Mouse (Mus musculus) neural tube, embryonic 12.5 days (tissue): ENCODE data around the gene Spice1. TPM values are rescaled to one million over a fixed set of nuclear protein-coding genes. Genes with fewer than 3 reads are reported as not detected.

Experiments used
- ATAC-seq: fragments of 200-750 bp; cut with Nextera tagmentation; 2 replicates; pipeline ENCODE4 v1.8.0; 2017; ENCODE audit warnings: low read depth, mild to moderate bottlenecking, moderate TSS enrichment, moderate library complexity; ENCODE audit not compliant: low FRiP score
- H3K27ac ChIP-seq: fragments of 300-500 bp; sonication (generic); 2 replicates; pipeline ENCODE4 v1.5.1; 2016
- H3K27me3 ChIP-seq: fragments of 300-500 bp; sonication (generic); replicated peaks from 2 replicates; pipeline ENCODE4 v1.6.1; 2016; ENCODE audit warnings: mild to moderate bottlenecking
- H3K36me3 ChIP-seq: fragments of 300-500 bp; sonication (generic); 2 replicates; pipeline ENCODE4 v1.6.1; 2016; ENCODE audit warnings: mild to moderate bottlenecking
- H3K4me1 ChIP-seq: fragments of 300-500 bp; sonication (generic); 2 replicates; pipeline ENCODE4 v1.6.1; 2016
- H3K4me2 ChIP-seq: fragments of 300-500 bp; sonication (generic); replicated peaks from 2 replicates; pipeline ENCODE4 v1.6.1; 2016; ENCODE audit warnings: mild to moderate bottlenecking
- H3K4me3 ChIP-seq: fragments of 300-500 bp; sonication (generic); 2 replicates; pipeline ENCODE4 v1.5.1; 2016
- H3K9ac ChIP-seq: fragments of 300-500 bp; sonication (generic); 2 replicates; pipeline ENCODE4 v1.6.1; 2016; ENCODE audit warnings: mild to moderate bottlenecking
- H3K9me3 ChIP-seq: fragments of 300-500 bp; sonication (generic); 2 replicates; pipeline ENCODE4 v1.6.1; 2016; ENCODE audit warnings: mild to moderate bottlenecking
- WGBS: fragments of 180-500 bp; shearing (Covaris S2); methylation state at CpG from one replicate; pipeline ENCODE4 v1.1.7; 2016; 5-methylcytosine and 5-hydroxymethylcytosine counted together
- polyA plus RNA-seq: library from polyadenylated mRNA; unstranded; fragments of >200 nt; fragmentation: Nextera tagmentation; extraction: Ambion mirVana; gene quantifications from 2 replicates; pipeline ENCODE4 v1.2.1, GENCODE M21; 2016

Gene Spice1
- polyA plus RNA-seq, 1 experiment from 2014 or later = 27.6 TPM

DNA sequence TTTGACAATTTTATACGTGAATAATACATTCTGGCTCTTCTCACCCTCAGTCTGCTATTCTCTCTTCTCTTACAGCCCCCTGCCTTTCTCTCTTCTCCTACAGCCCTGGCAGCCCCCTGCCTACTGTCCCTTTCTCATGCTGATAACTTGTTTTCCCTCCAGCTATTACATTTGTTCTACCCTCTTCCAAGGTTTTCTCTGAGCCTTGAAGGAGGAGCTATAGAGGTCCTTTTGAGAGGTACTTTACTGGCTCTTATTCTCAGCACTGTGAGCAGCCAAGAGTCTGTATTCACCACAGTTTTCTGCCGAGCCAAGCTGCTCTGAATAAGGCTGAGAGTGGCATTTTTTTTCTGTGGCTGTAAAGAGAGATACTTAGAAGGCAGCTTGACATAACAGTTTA, 36.6 kb downstream of the Spice1 start:
- H3K36me3 ChIP-seq = peaks cover 8% of the 10 kb centered on the region
- no peak overlapping the region for H3K27ac ChIP-seq

DNA sequence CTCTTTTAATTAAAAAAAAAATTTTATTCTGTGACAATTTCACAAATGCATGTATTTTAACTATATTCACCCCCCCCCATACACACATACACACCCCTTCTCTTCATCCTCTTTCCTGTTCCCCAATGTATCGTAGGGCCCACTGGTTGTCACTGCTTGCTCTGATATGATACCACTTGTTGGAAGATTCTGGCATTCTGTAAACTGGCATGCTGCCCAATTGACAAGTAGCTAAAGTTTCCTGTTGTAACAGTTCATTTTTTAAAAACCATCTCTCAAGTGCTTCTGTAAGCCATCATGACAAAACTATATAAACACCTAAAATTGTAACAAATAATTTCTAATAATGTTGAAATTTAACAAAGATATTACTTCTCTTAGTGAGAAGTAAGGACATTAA, 37.3 kb downstream of the Spice1 start:
- 95% methylated on average over 1 of the region's 1 CpGs for WGBS

More for the DNA sequence above, 36.6 kb downstream of the Spice1 start:
- H3K27me3 ChIP-seq = no peaks in the 10 kb centered on the region
- 24% methylated on average over 2 of the region's 2 CpGs for WGBS
- no peak for ATAC-seq
- H3K9me3 ChIP-seq = no peaks in the 10 kb centered on the region
- no peak overlapping the region for H3K9ac ChIP-seq
- no peak overlapping the region for H3K4me3 ChIP-seq
- H3K4me2 ChIP-seq = no peak overlapping the region
- peaks cover 4% of the 10 kb centered on the region; the same call in 1 of the 2 replicates for H3K4me1 ChIP-seq

DNA sequence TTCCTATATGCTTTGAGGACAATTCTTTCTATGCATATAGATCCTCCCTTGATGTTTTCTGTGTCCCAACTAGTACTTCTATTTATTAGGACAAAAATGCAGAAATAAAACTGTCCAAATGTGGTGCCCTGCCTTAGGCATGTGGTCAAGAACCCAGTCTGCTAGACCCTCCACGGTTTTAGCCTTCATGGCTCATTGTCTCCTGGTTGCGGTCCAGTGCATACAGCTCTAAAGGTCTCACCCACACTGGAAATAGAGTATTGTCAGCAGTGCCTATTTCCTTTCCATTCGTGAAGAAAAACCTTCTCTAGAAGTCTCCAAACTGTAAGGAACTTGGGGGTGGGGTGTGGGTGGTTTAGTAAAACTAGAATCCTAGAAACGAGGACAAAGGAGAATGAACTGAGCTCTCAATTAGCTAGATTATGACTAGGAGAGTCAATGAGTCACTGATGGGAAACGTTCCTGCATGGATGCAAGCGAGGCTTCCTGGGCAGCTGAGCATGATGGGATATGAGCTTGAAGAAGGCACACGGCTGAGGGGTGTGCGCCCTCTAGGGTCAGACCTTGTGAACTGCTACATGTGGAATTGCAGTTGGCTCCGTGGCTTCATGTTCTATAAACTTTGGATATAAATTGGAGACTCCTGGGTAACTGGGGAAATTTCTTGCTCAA, 45.1 kb downstream of the Spice1 start:
- Histone ChIP-seq H3K4me2 (0 out of 2 replicates have a peak overlapping the region, but pooled peaks have one; percentile 13), H3K9ac (no peak overlapping the region; the same call in 1 of the 2 replicates), H3K4me3 (no peak overlapping the region), H3K27me3 (no peaks in the 10 kb centered on the region), H3K27ac (no peak overlapping the region), H3K4me1 (peaks cover 11% of the 10 kb centered on the region), H3K36me3 (peaks cover 7% of the 10 kb centered on the region; the same call in 1 of the 2 replicates), H3K9me3 (no peaks in the 10 kb centered on the region)
- 45% methylated on average over 9 of the region's 9 CpGs for WGBS
- no peak for ATAC-seq

More for the DNA sequence above, 37.3 kb downstream of the Spice1 start:
- no peaks in the 10 kb centered on the region for H3K27me3 ChIP-seq
- H3K4me1 ChIP-seq = peaks cover 4% of the 10 kb centered on the region; the same call in 1 of the 2 replicates
- no peak overlapping the region for H3K27ac ChIP-seq
- H3K4me3 ChIP-seq = no peak overlapping the region
- peaks cover 8% of the 10 kb centered on the region for H3K36me3 ChIP-seq
- H3K9me3 ChIP-seq = no peaks in the 10 kb centered on the region
- no peak overlapping the region for H3K9ac ChIP-seq
- ATAC-seq = no peak
- no peak overlapping the region for H3K4me2 ChIP-seq

DNA sequence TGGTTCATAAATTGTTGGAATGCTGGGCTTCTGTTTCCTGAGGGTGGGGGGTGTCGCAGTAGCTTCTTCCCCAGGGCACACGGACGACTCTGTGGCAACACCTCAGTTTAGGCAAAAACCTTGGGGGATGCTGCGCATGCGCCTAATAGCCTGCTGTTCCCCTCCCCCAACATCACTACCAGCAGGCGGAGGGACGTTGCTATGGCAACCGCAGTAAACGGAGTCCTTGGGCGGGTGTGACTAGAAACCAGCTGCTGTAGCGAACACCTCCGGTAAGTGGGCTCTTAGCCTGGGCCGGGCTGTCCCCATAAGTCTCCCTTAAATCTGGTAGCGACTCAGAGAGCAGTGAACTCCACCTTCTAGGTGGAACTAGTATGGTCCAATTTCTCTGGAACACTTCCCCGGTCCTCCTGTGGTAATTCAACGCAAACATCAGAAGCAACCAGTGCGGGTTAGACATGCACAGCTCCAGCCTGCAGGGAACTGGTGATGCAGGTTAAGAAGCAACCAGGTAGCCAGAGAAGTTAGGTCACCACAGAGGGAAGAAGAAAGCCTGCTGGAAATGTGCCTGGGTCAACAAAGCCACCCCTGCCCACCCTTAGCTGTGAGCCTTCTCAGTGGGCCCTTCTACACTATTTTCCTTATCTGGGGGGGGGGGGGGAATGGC, 47.8 kb downstream of the Spice1 start, which contains the start of gene Cfap44:
TSS of gene Cfap44 (plus strand) at position 220 of the 667 bp plus-strand sequence.
- H3K27ac ChIP-seq = no peak within 1 kb of the TSS
- H3K9me3 ChIP-seq = no peaks in the 10 kb centered on the region
- peak within 1 kb of the TSS; percentile 15 for H3K4me3 ChIP-seq
- 2% methylated on average over 17 of the region's 17 CpGs for WGBS
- peak within 1 kb of the TSS; percentile 53 for H3K4me2 ChIP-seq
- 0 out of 2 replicates have a peak within 1 kb of the TSS, but pooled peaks have one; percentile 17 for H3K9ac ChIP-seq
- ATAC-seq = peak; percentile 87
- no peaks in the 10 kb centered on the region for H3K36me3 ChIP-seq
- no peaks in the 10 kb centered on the region for H3K27me3 ChIP-seq
- H3K4me1 ChIP-seq = peaks cover 11% of the 10 kb centered on the region

DNA sequence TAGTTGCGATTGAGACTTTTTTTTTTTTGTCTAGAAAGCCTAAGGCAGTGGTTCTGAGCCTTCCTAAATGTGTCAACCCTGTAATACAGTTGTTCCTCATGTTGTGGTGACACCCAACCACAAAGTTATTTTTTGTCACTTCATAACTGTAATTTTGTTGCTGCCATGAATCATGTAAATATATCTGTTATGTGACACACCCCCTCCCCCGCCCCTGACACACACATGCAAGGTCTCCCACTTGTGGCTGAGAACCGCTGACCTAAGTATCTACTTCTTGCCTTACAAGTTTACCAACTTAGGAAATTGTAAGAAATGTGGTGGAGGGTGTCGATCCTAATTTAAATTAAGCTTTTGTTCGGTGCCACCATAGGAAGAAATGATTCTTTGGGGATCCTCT, 58.0 kb downstream of the Spice1 start:
- no peak overlapping the region for H3K4me3 ChIP-seq
- no peaks in the 10 kb centered on the region for H3K4me1 ChIP-seq
- H3K36me3 ChIP-seq = no peaks in the 10 kb centered on the region
- no peak for ATAC-seq
- H3K27ac ChIP-seq = no peak overlapping the region
- H3K4me2 ChIP-seq = no peak overlapping the region
- H3K9me3 ChIP-seq = peaks cover 6% of the 10 kb centered on the region; the same call in 1 of the 2 replicates
- 96% methylated on average over 5 of the region's 5 CpGs for WGBS
- H3K27me3 ChIP-seq = no peaks in the 10 kb centered on the region
- H3K9ac ChIP-seq = no peak overlapping the region

DNA sequence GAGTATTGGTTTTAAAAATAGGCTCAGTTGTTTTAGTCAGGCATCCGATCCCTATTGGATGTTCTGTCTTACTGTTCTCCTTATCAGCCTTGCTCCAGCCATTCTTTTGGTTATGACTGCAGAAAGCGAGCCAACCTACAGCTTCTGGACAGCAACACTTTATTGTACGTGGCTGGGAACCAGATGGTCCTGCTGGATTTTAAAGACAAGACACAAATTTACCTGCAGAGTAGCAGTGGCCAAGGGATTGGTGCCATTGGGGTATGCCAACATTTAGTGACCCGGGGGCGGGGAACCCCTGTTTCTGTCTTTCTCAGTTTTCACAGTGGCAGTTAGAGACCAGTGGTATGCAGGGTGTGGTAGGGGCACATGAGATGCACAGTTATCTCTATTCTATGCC, 60.3 kb downstream of the Spice1 start:
- Histone ChIP-seq H3K9ac (no peak overlapping the region), H3K4me3 (no peak overlapping the region), H3K27ac (no peak overlapping the region), H3K4me2 (no peak overlapping the region), H3K4me1 (no peaks in the 10 kb centered on the region), H3K36me3 (no peaks in the 10 kb centered on the region), H3K27me3 (no peaks in the 10 kb centered on the region), H3K9me3 (peaks cover 6% of the 10 kb centered on the region; the same call in 1 of the 2 replicates)
- ATAC-seq = no peak
- WGBS = 91% methylated on average over 5 of the region's 5 CpGs

DNA sequence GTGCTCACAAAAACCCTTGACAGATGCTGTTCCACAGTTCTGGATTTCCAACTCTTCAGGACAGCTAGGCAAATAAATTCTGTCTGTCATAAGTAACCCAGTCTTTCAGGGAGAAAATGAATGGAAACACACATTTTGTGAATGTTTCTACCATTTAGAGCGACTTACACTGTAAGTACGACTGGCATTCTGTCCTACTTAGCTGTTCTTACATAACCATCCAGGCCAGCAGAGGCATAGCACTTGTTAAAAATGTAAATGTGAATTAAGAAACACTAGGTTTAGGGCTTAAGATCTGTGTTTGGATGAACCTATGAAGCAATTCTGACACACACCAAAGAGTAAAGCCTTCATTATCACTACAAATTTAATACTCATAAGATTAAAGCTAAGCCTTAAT, 61.4 kb downstream of the Spice1 start:
- Histone ChIP-seq H3K36me3 (no peaks in the 10 kb centered on the region), H3K9me3 (peaks cover 6% of the 10 kb centered on the region; the same call in 1 of the 2 replicates), H3K4me1 (no peaks in the 10 kb centered on the region), H3K27ac (no peak overlapping the region), H3K4me2 (no peak overlapping the region), H3K27me3 (no peaks in the 10 kb centered on the region), H3K4me3 (no peak overlapping the region), H3K9ac (no peak overlapping the region)
- 96% methylated on average over 2 of the region's 2 CpGs for WGBS
- no peak for ATAC-seq

DNA sequence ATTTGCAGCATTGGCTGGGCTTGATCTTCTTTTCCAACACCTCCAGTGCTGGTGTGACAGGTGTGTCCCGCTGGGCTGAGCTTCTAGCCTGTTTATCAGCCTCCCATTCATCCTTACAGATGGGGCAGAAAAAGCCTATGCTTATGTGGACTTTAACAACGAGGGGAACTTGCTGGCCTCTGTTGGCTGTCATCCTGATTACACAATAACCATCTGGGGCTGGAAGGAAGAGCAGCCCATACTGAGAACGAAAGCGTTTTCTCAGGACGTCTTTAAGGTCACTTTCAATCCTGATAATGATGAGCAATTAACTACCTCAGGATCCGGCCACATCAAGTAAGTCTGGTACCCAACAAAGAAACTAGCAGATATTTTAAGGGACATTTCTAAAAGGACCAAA, 63.3 kb downstream of the Spice1 start:
- Histone ChIP-seq H3K27me3 (no peaks in the 10 kb centered on the region), H3K36me3 (no peaks in the 10 kb centered on the region), H3K9me3 (no peaks in the 10 kb centered on the region), H3K4me1 (no peaks in the 10 kb centered on the region), H3K4me3 (no peak overlapping the region), H3K4me2 (no peak overlapping the region), H3K9ac (no peak overlapping the region), H3K27ac (no peak overlapping the region)
- ATAC-seq = no peak
- WGBS = 72% methylated on average over 6 of the region's 6 CpGs

DNA sequence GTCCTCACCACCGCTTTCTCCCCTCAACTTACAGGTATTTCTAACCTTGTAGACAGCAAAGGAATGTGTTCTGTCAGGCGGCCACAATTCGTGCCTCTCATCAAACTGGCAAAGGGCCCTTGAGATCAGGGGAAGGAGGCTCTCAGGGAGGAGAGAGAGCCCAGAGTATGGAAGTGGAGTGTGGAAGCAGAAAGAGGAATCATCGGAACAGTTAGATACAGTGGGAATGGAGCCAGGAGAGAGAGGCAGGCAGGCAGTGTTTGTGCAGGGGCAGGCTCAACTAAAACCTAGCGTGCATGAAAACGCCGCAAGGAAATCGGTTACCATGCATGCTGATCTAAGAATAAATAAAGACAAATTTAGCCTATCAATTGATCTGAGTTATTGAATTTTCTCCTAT, 70.7 kb downstream of the Spice1 start:
- Histone ChIP-seq H3K27ac (no peak overlapping the region), H3K4me3 (no peak overlapping the region), H3K9ac (no peak overlapping the region), H3K27me3 (no peaks in the 10 kb centered on the region), H3K4me1 (no peaks in the 10 kb centered on the region), H3K4me2 (no peak overlapping the region), H3K36me3 (no peaks in the 10 kb centered on the region), H3K9me3 (no peaks in the 10 kb centered on the region)
- ATAC-seq = no peak
- WGBS = 83% methylated on average over 8 of the region's 8 CpGs

DNA sequence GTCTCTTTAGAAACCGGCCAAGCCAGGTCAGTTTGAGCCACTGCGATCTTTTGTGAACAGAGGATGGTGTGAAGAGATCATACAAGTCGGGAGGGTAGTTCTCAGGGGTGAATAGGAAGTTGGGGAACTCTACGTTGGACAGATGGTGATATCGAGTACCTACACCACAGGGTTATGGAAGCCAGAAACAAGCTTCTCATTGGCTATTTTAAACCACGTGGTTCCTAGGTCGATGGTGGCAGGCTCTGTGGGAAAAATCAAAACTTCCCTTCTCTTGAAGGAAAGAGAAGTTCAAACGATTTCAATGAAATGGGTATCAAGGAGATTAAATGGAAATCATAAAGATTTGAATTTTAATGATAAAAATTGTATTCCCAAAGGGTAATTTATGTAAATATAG, 74.8 kb downstream of the Spice1 start:
- H3K27me3 ChIP-seq = no peaks in the 10 kb centered on the region
- no peak overlapping the region for H3K9ac ChIP-seq
- no peaks in the 10 kb centered on the region for H3K9me3 ChIP-seq
- no peak overlapping the region for H3K4me3 ChIP-seq
- 89% methylated on average over 8 of the region's 8 CpGs for WGBS
- H3K4me2 ChIP-seq = no peak overlapping the region
- H3K36me3 ChIP-seq = no peaks in the 10 kb centered on the region
- H3K4me1 ChIP-seq = no peaks in the 10 kb centered on the region
- H3K27ac ChIP-seq = no peak overlapping the region
- no peak for ATAC-seq

DNA sequence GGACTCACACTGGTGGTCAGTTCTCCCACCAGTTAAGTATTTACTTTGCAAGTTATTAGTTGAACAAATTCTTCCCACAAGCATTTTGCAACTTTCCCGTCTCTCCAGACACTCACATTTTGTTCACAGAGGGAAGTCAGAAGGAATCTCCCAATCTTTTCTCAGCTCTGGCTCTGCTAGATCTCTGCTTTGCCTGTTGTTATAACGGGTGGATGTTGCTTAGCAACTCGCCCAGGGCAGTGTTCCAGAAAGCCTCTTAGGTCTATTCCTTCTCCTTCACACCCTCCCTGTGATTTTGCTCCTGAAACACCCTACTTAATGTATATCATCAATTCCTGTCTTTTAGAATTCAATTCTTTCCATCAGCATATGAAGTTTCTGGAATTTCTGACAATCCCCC, 76.6 kb downstream of the Spice1 start:
- H3K4me2 ChIP-seq = no peak overlapping the region
- H3K9me3 ChIP-seq = no peaks in the 10 kb centered on the region
- no peaks in the 10 kb centered on the region for H3K27me3 ChIP-seq
- no peak overlapping the region for H3K27ac ChIP-seq
- no peak for ATAC-seq
- no peak overlapping the region for H3K4me3 ChIP-seq
- no peak overlapping the region for H3K9ac ChIP-seq
- no peaks in the 10 kb centered on the region for H3K4me1 ChIP-seq
- no peaks in the 10 kb centered on the region for H3K36me3 ChIP-seq
- 59% methylated on average over 3 of the region's 3 CpGs for WGBS

DNA sequence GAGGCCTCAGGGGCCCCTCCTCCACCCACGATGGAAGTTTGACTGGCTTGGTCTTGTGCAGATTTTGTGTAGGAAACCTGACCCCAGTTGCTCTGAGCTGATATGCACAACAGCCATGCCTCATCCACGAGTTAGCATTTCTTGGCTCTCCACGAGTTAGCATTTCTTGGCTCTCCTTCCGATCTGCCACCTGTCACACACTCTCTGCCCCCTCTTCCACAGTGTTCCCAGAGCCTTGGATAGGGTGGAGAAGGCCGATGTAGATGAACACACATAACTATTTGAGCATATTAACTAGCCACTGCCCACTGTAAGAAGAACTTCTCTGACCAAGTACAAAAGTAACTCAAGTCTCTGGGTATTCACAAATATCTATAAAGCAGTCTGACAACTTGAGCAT, 81.5 kb downstream of the Spice1 start:
- Histone ChIP-seq H3K9me3 (no peaks in the 10 kb centered on the region), H3K4me2 (no peak overlapping the region), H3K4me3 (no peak overlapping the region), H3K4me1 (peaks cover 4% of the 10 kb centered on the region), H3K36me3 (no peaks in the 10 kb centered on the region), H3K27me3 (no peaks in the 10 kb centered on the region), H3K9ac (no peak overlapping the region), H3K27ac (no peak overlapping the region)
- ATAC-seq = no peak
- 79% methylated on average over 5 of the region's 5 CpGs for WGBS
